Mouse (Mus musculus): ENCODE results near the gene Zbtb43. TPM values are rescaled to one million over a fixed set of nuclear protein-coding genes. Genes with fewer than 3 reads are reported as not detected.

Gene Zbtb43
- polyA plus RNA-seq, 1 experiment = 5.6 TPM

DNA sequence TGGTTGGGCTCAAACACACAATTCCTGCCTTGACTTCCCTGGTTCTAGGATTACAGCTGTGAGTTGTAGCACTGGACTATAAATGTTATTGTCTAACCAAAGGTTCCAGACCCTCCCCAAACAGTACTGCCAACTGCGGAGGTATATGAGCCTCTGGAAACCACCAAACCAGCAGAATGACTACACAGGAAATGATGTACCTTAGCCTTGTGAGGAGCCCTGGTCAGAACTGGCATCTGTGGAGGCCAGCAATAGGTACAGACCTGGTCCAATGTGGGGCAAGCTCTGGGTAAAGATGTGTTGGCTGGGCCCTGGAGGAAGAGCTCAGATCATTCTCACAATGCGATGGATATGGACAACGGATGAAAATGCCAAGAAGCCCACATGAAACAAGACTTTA lies 23.7 kb upstream of the Zbtb43 start:
- no peaks in the 10 kb centered on the region for H3K27me3 ChIP-seq (ENCODE audit: control insufficient read depth, insufficient read depth, low read length)
- H3K36me3 ChIP-seq (ENCODE audit: control insufficient read depth, insufficient read depth, low read length) = no peaks in the 10 kb centered on the region
- no peak for DNase-seq (ENCODE audit: low read depth in 1 of 2, low spot score in 2 of 2)
- H3K27ac ChIP-seq (ENCODE audit: insufficient read depth, low read length) = no peak overlapping the region
- WGBS = 69% methylated on average over 3 of the region's 3 CpGs
- TF ChIP-seq CTCF (IDR thresholded peaks at IDR 0.05; ENCODE audit: extremely low read depth, insufficient read depth, insufficient read length, insufficient replicate concordance) = no peak
- TF ChIP-seq POLR2A (IDR thresholded peaks at IDR 0.05; ENCODE audit: low read depth, low read length) = no peak
- no peaks in the 10 kb centered on the region for H3K4me1 ChIP-seq (ENCODE audit: control insufficient read depth, insufficient read depth, insufficient read length)
- H3K4me3 ChIP-seq (ENCODE audit: extremely low read depth, insufficient read depth, insufficient read length) = no peak overlapping the region

DNA sequence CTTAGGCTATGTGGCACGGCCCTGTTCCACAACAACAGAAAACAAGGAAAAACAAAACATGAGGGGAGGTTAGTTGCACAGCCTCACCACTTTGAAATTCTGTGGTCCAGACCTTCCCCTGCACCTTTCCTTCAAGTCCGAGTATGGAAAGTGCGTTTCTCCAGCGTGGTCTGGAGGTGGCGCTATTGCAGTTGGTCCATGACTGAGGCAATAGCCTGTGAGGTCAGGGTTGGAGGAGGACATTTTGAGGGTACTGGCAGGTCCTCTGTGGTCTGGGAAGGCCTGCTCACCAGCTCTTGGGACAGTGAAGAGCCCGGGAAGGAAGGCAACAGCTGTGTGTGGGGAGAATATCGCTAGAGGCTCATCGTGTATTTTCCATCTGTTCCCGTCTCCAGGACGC lies 21.2 kb upstream of the Zbtb43 start:
- Histone ChIP-seq H3K4me3 (ENCODE audit: extremely low read depth, insufficient read depth, insufficient read length) (no peak overlapping the region), H3K27me3 (ENCODE audit: control insufficient read depth, insufficient read depth, low read length) (no peaks in the 10 kb centered on the region), H3K4me1 (ENCODE audit: control insufficient read depth, insufficient read depth, insufficient read length) (no peaks in the 10 kb centered on the region), H3K27ac (ENCODE audit: insufficient read depth, low read length) (no peak overlapping the region), H3K36me3 (ENCODE audit: control insufficient read depth, insufficient read depth, low read length) (no peaks in the 10 kb centered on the region)
- no peak for DNase-seq (ENCODE audit: low read depth in 1 of 2, low spot score in 2 of 2)
- 79% methylated on average over 10 of the region's 10 CpGs for WGBS
- no peak for TF ChIP-seq POLR2A (IDR thresholded peaks at IDR 0.05; ENCODE audit: low read depth, low read length)
- TF ChIP-seq CTCF (IDR thresholded peaks at IDR 0.05; ENCODE audit: extremely low read depth, insufficient read depth, insufficient read length, insufficient replicate concordance) = no peak

- no peak for TF ChIP-seq CTCF (IDR thresholded peaks at IDR 0.05; ENCODE audit: extremely low read depth, insufficient read depth, insufficient read length, insufficient replicate concordance)
- TF ChIP-seq POLR2A (IDR thresholded peaks at IDR 0.05; ENCODE audit: low read depth, low read length) = no peak
- H3K4me1 ChIP-seq (ENCODE audit: control insufficient read depth, insufficient read depth, insufficient read length) = no peaks in the 10 kb centered on the region
Measured at GRCm38 (mm10) chr2:33487332-33487731, 19.0 kb upstream of the Zbtb43 start.

GRCm38 (mm10) chr2:33486866-33487265 lies 18.5 kb upstream of the Zbtb43 start:
- Histone ChIP-seq H3K27ac (ENCODE audit: insufficient read depth, low read length) (no peak overlapping the region), H3K27me3 (ENCODE audit: control insufficient read depth, insufficient read depth, low read length) (no peaks in the 10 kb centered on the region), H3K4me3 (ENCODE audit: extremely low read depth, insufficient read depth, insufficient read length) (no peak overlapping the region), H3K36me3 (ENCODE audit: control insufficient read depth, insufficient read depth, low read length) (no peaks in the 10 kb centered on the region), H3K4me1 (ENCODE audit: control insufficient read depth, insufficient read depth, insufficient read length) (no peaks in the 10 kb centered on the region)
- peak in 1 of 2 experiments; percentile 50 for DNase-seq (ENCODE audit: low read depth in 1 of 2, low spot score in 2 of 2)
- 15% methylated on average over 9 of the region's 9 CpGs for whole genome bisulfite sequencing
- TF ChIP-seq CTCF (IDR thresholded peaks at IDR 0.05; ENCODE audit: extremely low read depth, insufficient read depth, insufficient read length, insufficient replicate concordance) = peak; percentile 92; the same call in 1 of the 2 replicates
- no peak for TF ChIP-seq POLR2A (IDR thresholded peaks at IDR 0.05; ENCODE audit: low read depth, low read length)

More at GRCm38 (mm10) chr2:33487332-33487731, 19.0 kb upstream of the Zbtb43 start:
- WGBS = 64% methylated on average over 8 of the region's 8 CpGs
- Histone ChIP-seq H3K4me3 (ENCODE audit: extremely low read depth, insufficient read depth, insufficient read length) (no peak overlapping the region), H3K27me3 (ENCODE audit: control insufficient read depth, insufficient read depth, low read length) (no peaks in the 10 kb centered on the region), H3K36me3 (ENCODE audit: control insufficient read depth, insufficient read depth, low read length) (no peaks in the 10 kb centered on the region), H3K27ac (ENCODE audit: insufficient read depth, low read length) (no peak overlapping the region)
- no peak for DNase-seq (ENCODE audit: low read depth in 1 of 2, low spot score in 2 of 2)

- no peaks in the 10 kb centered on the region for H3K4me1 ChIP-seq (ENCODE audit: control insufficient read depth, insufficient read depth, insufficient read length)
- DNase-seq (ENCODE audit: low read depth in 1 of 2, low spot score in 2 of 2) = no peak
- WGBS = 87% methylated on average over 10 of the region's 10 CpGs
- no peak overlapping the region for H3K27ac ChIP-seq (ENCODE audit: insufficient read depth, low read length)
- no peaks in the 10 kb centered on the region for H3K27me3 ChIP-seq (ENCODE audit: control insufficient read depth, insufficient read depth, low read length)
- no peak for TF ChIP-seq POLR2A (IDR thresholded peaks at IDR 0.05; ENCODE audit: low read depth, low read length)
- no peak for TF ChIP-seq CTCF (IDR thresholded peaks at IDR 0.05; ENCODE audit: extremely low read depth, insufficient read depth, insufficient read length, insufficient replicate concordance)
- H3K4me3 ChIP-seq (ENCODE audit: extremely low read depth, insufficient read depth, insufficient read length) = no peak overlapping the region
- no peaks in the 10 kb centered on the region for H3K36me3 ChIP-seq (ENCODE audit: control insufficient read depth, insufficient read depth, low read length)
Measured at GRCm38 (mm10) chr2:33477961-33478755, 9.8 kb upstream of the Zbtb43 start.

- no peak overlapping the region for H3K4me3 ChIP-seq (ENCODE audit: extremely low read depth, insufficient read depth, insufficient read length)
- no peaks in the 10 kb centered on the region for H3K27me3 ChIP-seq (ENCODE audit: control insufficient read depth, insufficient read depth, low read length)
- TF ChIP-seq POLR2A (IDR thresholded peaks at IDR 0.05; ENCODE audit: low read depth, low read length) = no peak
- no peak for TF ChIP-seq CTCF (IDR thresholded peaks at IDR 0.05; ENCODE audit: extremely low read depth, insufficient read depth, insufficient read length, insufficient replicate concordance)
- no peaks in the 10 kb centered on the region for H3K4me1 ChIP-seq (ENCODE audit: control insufficient read depth, insufficient read depth, insufficient read length)
- no peak for DNase-seq (ENCODE audit: low read depth in 1 of 2, low spot score in 2 of 2)
- no peak overlapping the region for H3K27ac ChIP-seq (ENCODE audit: insufficient read depth, low read length)
- no peaks in the 10 kb centered on the region for H3K36me3 ChIP-seq (ENCODE audit: control insufficient read depth, insufficient read depth, low read length)
Measured at GRCm38 (mm10) chr2:33475961-33476360, 7.6 kb upstream of the Zbtb43 start.
